Mouse (Mus musculus): ENCODE results near the gene Ctcfl. TPM values are rescaled to one million over a fixed set of nuclear protein-coding genes. Genes with fewer than 3 reads are reported as not detected.

Gene Ctcfl
- total and polyA plus RNA-seq, 3 experiments = 0.13 TPM; not detected in 2

- DNase-seq (ENCODE audit: low read depth, low spot score) = no peak
- no peaks in the 10 kb centered on the region for H3K27me3 ChIP-seq (ENCODE audit: control insufficient read depth in 1 of 2, insufficient read depth in 2 of 2, low read length in 2 of 2)
- no peaks in the 10 kb centered on the region for H3K79me2 ChIP-seq (ENCODE audit: control insufficient read depth, insufficient read depth, low read length, poor library complexity)
- no peaks in the 10 kb centered on the region for H3K36me3 ChIP-seq (ENCODE audit: control insufficient read depth in 1 of 2, insufficient read depth in 2 of 2, low read length in 2 of 2)
- no peak overlapping the region for H3K27ac ChIP-seq (ENCODE audit: control insufficient read depth, low read depth, low read length)
- TF ChIP-seq GABPA (IDR thresholded peaks at IDR 0.05; ENCODE audit: low read depth, low read length) = no peak
- no peak for TF ChIP-seq E2F4 (IDR thresholded peaks at IDR 0.05; ENCODE audit: borderline replicate concordance, low read depth, low read length)
- no peak for TF ChIP-seq MAFK (IDR thresholded peaks at IDR 0.05; ENCODE audit: borderline replicate concordance, low read depth, low read length)
- TF ChIP-seq MAX (IDR thresholded peaks at IDR 0.05; ENCODE audit: low read length) = no peak
- no peak for TF ChIP-seq EP300 (IDR thresholded peaks at IDR 0.05; ENCODE audit: low read depth in 1 of 2, low read length in 2 of 2)
- no peak for TF ChIP-seq GATA1 (IDR thresholded peaks at IDR 0.05; ENCODE audit: low read depth, low read length)
- no peak for TF ChIP-seq TCF12 (IDR thresholded peaks at IDR 0.05; ENCODE audit: low read depth, low read length)
- TF ChIP-seq HCFC1 (IDR thresholded peaks at IDR 0.05; ENCODE audit: low read depth, low read length) = no peak
- no peak for TF ChIP-seq CHD1 (IDR thresholded peaks at IDR 0.05; ENCODE audit: low read depth, low read length)
- no peak for TF ChIP-seq MAZ (IDR thresholded peaks at IDR 0.05; ENCODE audit: low read depth, low read length)
- TF ChIP-seq POLR2A (IDR thresholded peaks at IDR 0.05; ENCODE audit: control insufficient read depth in 1 of 2, insufficient read depth in 1 of 2, low read depth in 1 of 2, low read length in 2 of 2, poor library complexity in 1 of 2) = no peak
- no peak for TF ChIP-seq POLR2AphosphoS5 (IDR thresholded peaks at IDR 0.05; ENCODE audit: borderline replicate concordance, low read depth, low read length)
- no peak for TF ChIP-seq JUND (IDR thresholded peaks at IDR 0.05; ENCODE audit: low read depth, low read length)
- no peaks in the 10 kb centered on the region for H3K4me1 ChIP-seq (ENCODE audit: control insufficient read depth in 1 of 2, insufficient read depth in 2 of 2, low read length in 2 of 2)
- H3K9me3 ChIP-seq (replicated peaks; ENCODE audit: insufficient read depth, low read length) = no peaks in the 10 kb centered on the region
- no peak overlapping the region for H3K4me3 ChIP-seq (ENCODE audit: control insufficient read depth in 1 of 2, insufficient read depth in 1 of 2, low read depth in 2 of 2, low read length in 2 of 2)
- no peak overlapping the region for H3K9ac ChIP-seq (ENCODE audit: control insufficient read depth, low read depth, low read length, poor library complexity, severe bottlenecking)
These were observed 35.6 kb upstream of the Ctcfl start for GRCm38 (mm10) chr2:173154962-173155361.

- no peaks in the 10 kb centered on the region for H3K27me3 ChIP-seq (ENCODE audit: control insufficient read depth in 1 of 2, insufficient read depth in 2 of 2, low read length in 2 of 2)
- no peaks in the 10 kb centered on the region for H3K36me3 ChIP-seq (ENCODE audit: control insufficient read depth in 1 of 2, insufficient read depth in 2 of 2, low read length in 2 of 2)
- TF ChIP-seq ZNF384 (IDR thresholded peaks at IDR 0.05; ENCODE audit: low read depth, low read length) (no peak), EP300 (IDR thresholded peaks at IDR 0.05; ENCODE audit: low read depth in 1 of 2, low read length in 2 of 2) (no peak), MXI1 (IDR thresholded peaks at IDR 0.05; ENCODE audit: low read depth, low read length) (no peak), ELF1 (IDR thresholded peaks at IDR 0.05; ENCODE audit: low read depth, low read length) (no peak), USF1 (IDR thresholded peaks at IDR 0.05; ENCODE audit: low read depth, low read length) (no peak), TCF12 (IDR thresholded peaks at IDR 0.05; ENCODE audit: low read depth, low read length) (no peak), MYC (IDR thresholded peaks at IDR 0.05; ENCODE audit: low read depth, low read length) (no peak), POLR2AphosphoS2 (IDR thresholded peaks at IDR 0.05; ENCODE audit: low read length) (no peak)
- H3K9ac ChIP-seq (ENCODE audit: control insufficient read depth, low read depth, low read length, poor library complexity, severe bottlenecking) = no peak overlapping the region
- H3K4me1 ChIP-seq (ENCODE audit: control insufficient read depth in 1 of 2, insufficient read depth in 2 of 2, low read length in 2 of 2) = no peaks in the 10 kb centered on the region
- H3K4me3 ChIP-seq (ENCODE audit: control insufficient read depth in 1 of 2, insufficient read depth in 1 of 2, low read depth in 2 of 2, low read length in 2 of 2) = no peak overlapping the region
- DNase-seq (ENCODE audit: low read depth, low spot score) = no peak
- no peaks in the 10 kb centered on the region for H3K9me3 ChIP-seq (replicated peaks; ENCODE audit: insufficient read depth, low read length)
- H3K79me2 ChIP-seq (ENCODE audit: control insufficient read depth, insufficient read depth, low read length, poor library complexity) = no peaks in the 10 kb centered on the region
- H3K27ac ChIP-seq (ENCODE audit: control insufficient read depth, low read depth, low read length) = no peak overlapping the region
These were observed 35.2 kb upstream of the Ctcfl start for GRCm38 (mm10) chr2:173154513-173154912.

Measured in MEL (cell line).